Comparison of ENCODE assay signal across 9 mouse cellular contexts in the genomic region with DNA sequence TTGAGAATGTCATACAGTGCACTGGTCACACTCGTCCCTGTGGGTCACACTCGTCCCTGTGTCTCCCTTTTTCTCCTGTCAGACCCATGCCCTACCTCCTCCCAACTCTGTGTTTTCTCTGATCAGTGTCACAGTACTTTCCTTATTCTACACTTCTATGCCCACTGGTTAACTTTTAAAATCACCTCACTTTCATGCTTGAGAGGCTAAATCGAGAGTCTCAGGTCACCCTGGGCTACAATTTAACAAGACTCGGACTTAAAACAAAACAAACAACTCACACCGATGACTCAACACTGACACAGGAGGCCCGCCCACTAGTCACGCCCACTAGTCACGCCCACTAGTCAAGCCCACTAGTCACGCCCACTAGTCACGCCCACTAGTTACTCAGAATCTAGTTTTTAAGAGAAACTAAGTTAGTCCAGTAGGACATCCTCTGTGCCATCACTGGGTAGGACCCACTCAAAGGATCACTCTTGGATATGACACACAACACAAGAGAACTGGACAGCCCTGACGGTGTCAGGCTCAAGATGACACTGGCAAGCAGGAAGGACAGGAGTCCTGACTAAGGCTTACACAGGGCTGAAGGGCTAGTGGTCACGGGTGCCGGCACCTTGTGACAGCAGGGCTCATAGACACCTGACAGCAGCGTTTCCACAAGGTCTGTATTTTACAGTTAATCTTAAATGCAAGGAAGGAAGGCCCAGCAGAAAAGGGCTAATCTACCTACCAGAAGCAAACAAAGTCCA. TPM values are rescaled to one million over a fixed set of nuclear protein-coding genes. Genes with fewer than 3 reads are reported as not detected.
A peak's percentile ranks its signal among the peaks of the same experiment; 100 is the strongest.
DNase-seq lines count a peak whose midpoint lies in the region; ATAC-seq lines count a peak whose summit lies in the region.
"Had no signal": no experiment of that assay in that cellular context is flagged by ENCODE, and none has a peak within 500 bp of the region (broad histone marks: within the 10 kb centered on the region; RNA-seq: fewer than 3 reads in every experiment).

No protein-coding gene starts in this region.

- 58% methylated on average over 14 of the region's 14 CpGs for WGBS in heart, embryonic 12.5 days
- 70% methylated on average over 14 of the region's 14 CpGs for WGBS in embryonic facial prominence, embryonic 14.5 days
- 42% methylated on average over 14 of the region's 14 CpGs for WGBS in liver, embryonic 12.5 days (ENCODE audit: insufficient replicate concordance)
- 67% methylated on average over 14 of the region's 14 CpGs for WGBS in forebrain, embryonic 15.5 days
- WGBS in neural tube, embryonic 15.5 days: 63% methylated on average over 14 of the region's 14 CpGs

- DNase-seq in heart, postnatal 4 days: no peak
- no peak for DNase-seq in embryonic facial prominence, embryonic 14.5 days (ENCODE audit: low spot score)
- DNase-seq in spleen, postnatal 14 days (ENCODE audit: low spot score in 2 of 2): peak; percentile 55 to 66
- no peak for DNase-seq in layer of hippocampus, adult 9-10 months (ENCODE audit: low spot score)

- no peaks in the 10 kb centered on the region for H3K27me3 ChIP-seq in heart, embryonic 12.5 days (replicated peaks)
- H3K27me3 ChIP-seq in embryonic facial prominence, embryonic 14.5 days (replicated peaks; ENCODE audit: control insufficient read depth, insufficient read depth, low read length): no peaks in the 10 kb centered on the region
- no peaks in the 10 kb centered on the region for H3K27me3 ChIP-seq in liver, embryonic 12.5 days (replicated peaks)
- no peaks in the 10 kb centered on the region for H3K27me3 ChIP-seq in forebrain, embryonic 15.5 days
- H3K27me3 ChIP-seq in neural tube, embryonic 15.5 days (replicated peaks): no peaks in the 10 kb centered on the region

- no peak overlapping the region for H3K27ac ChIP-seq in heart, embryonic 12.5 days (ENCODE audit: poor library complexity, severe bottlenecking)
- H3K27ac ChIP-seq in embryonic facial prominence, embryonic 14.5 days (replicated peaks; ENCODE audit: low read depth, low read length): no peak overlapping the region
- H3K27ac ChIP-seq in liver, embryonic 12.5 days: peak overlapping the region; percentile 85
- no peak overlapping the region for H3K27ac ChIP-seq in forebrain, embryonic 15.5 days (replicated peaks)
- no peak overlapping the region for H3K27ac ChIP-seq in neural tube, embryonic 15.5 days (replicated peaks)
- H3K27ac ChIP-seq: macrophage had no signal

- no peak overlapping the region for H3K4me3 ChIP-seq in heart, embryonic 12.5 days
- no peak overlapping the region for H3K4me3 ChIP-seq in embryonic facial prominence, embryonic 14.5 days (ENCODE audit: low read depth, low read length)
- peak overlapping the region; percentile 26; the same call in 1 of the 2 replicates for H3K4me3 ChIP-seq in liver, embryonic 12.5 days
- no peak overlapping the region for H3K4me3 ChIP-seq in forebrain, embryonic 15.5 days
- no peak overlapping the region for H3K4me3 ChIP-seq in neural tube, embryonic 15.5 days (replicated peaks)

- ATAC-seq in heart, embryonic 12.5 days (ENCODE audit: insufficient number of reproducible peaks, low FRiP score): peak; percentile 91
- ATAC-seq in embryonic facial prominence, embryonic 14.5 days (ENCODE audit: low read depth): 0 out of 2 replicates have a peak, but pooled peaks have one; percentile 13
- peak; percentile 81 for ATAC-seq in liver, embryonic 12.5 days
- ATAC-seq in forebrain, embryonic 15.5 days (replicated peaks): no peak
- no peak for ATAC-seq in neural tube, embryonic 15.5 days (ENCODE audit: low FRiP score)

- H3K4me1 ChIP-seq in heart, embryonic 12.5 days (replicated peaks): peaks cover 23% of the 10 kb centered on the region
- no peaks in the 10 kb centered on the region for H3K4me1 ChIP-seq in embryonic facial prominence, embryonic 14.5 days (ENCODE audit: control insufficient read depth, insufficient read depth, low read length)
- peaks cover 73% of the 10 kb centered on the region for H3K4me1 ChIP-seq in liver, embryonic 12.5 days
- H3K4me1 ChIP-seq in forebrain, embryonic 15.5 days: no peaks in the 10 kb centered on the region
- H3K4me1 ChIP-seq in neural tube, embryonic 15.5 days: 0 out of 2 replicates have a peak, but pooled peaks cover 3% of the 10 kb centered on the region

- peaks cover 29% of the 10 kb centered on the region for H3K36me3 ChIP-seq in heart, embryonic 12.5 days
- peaks cover 41% of the 10 kb centered on the region for H3K36me3 ChIP-seq in embryonic facial prominence, embryonic 14.5 days (ENCODE audit: control insufficient read depth, insufficient read depth, low read length)
- H3K36me3 ChIP-seq in liver, embryonic 12.5 days: peaks cover 77% of the 10 kb centered on the region
- H3K36me3 ChIP-seq in forebrain, embryonic 15.5 days: peaks cover 30% of the 10 kb centered on the region; the same call in 1 of the 2 replicates
- H3K36me3 ChIP-seq in neural tube, embryonic 15.5 days: peaks cover 33% of the 10 kb centered on the region

- no peak overlapping the region for H3K4me2 ChIP-seq in heart, embryonic 12.5 days
- no peak overlapping the region for H3K4me2 ChIP-seq in embryonic facial prominence, embryonic 14.5 days (ENCODE audit: low read depth, low read length)
- peak overlapping the region; percentile 58 for H3K4me2 ChIP-seq in liver, embryonic 12.5 days
- H3K4me2 ChIP-seq in forebrain, embryonic 15.5 days (replicated peaks): no peak overlapping the region
- H3K4me2 ChIP-seq in neural tube, embryonic 15.5 days: no peak overlapping the region

- H3K9ac ChIP-seq in heart, embryonic 12.5 days: no peak overlapping the region
- no peak overlapping the region for H3K9ac ChIP-seq in embryonic facial prominence, embryonic 14.5 days (ENCODE audit: low read depth, low read length)
- peak overlapping the region; percentile 33 for H3K9ac ChIP-seq in liver, embryonic 12.5 days
- no peak overlapping the region for H3K9ac ChIP-seq in forebrain, embryonic 15.5 days (replicated peaks)
- no peak overlapping the region for H3K9ac ChIP-seq in neural tube, embryonic 15.5 days (replicated peaks)

- H3K9me3 ChIP-seq in heart, embryonic 12.5 days (replicated peaks): no peaks in the 10 kb centered on the region
- H3K9me3 ChIP-seq in embryonic facial prominence, embryonic 14.5 days (ENCODE audit: control insufficient read depth, low read length): no peaks in the 10 kb centered on the region
- no peaks in the 10 kb centered on the region for H3K9me3 ChIP-seq in liver, embryonic 12.5 days (replicated peaks)
- H3K9me3 ChIP-seq in forebrain, embryonic 15.5 days: no peaks in the 10 kb centered on the region
- H3K9me3 ChIP-seq in neural tube, embryonic 15.5 days (replicated peaks): no peaks in the 10 kb centered on the region

RNA-seq across cellular contexts. Expression of a gene that starts 10.9 kb away (rescaled TPM):
- polyA plus RNA-seq in heart, embryonic 12.5 days (2016; fragmentation: Nextera tagmentation; extraction: Ambion mirVana): 0.12 TPM in 1 of 2 replicates, not detected in the other
- not detected for total RNA-seq in heart, postnatal 4 days (2021)
- 0.14 TPM in 1 of 2 replicates, not detected in the other for polyA plus RNA-seq in embryonic facial prominence, embryonic 14.5 days (2014; fragmentation: Nextera tagmentation; extraction: Ambion mirVana)
- 0.06 and 0.08 TPM in 2 replicates for polyA plus RNA-seq in liver, embryonic 12.5 days (2016; fragmentation: Nextera tagmentation; extraction: Ambion mirVana)
- polyA plus RNA-seq in forebrain, embryonic 15.5 days (2015; fragmentation: Nextera tagmentation; extraction: Ambion mirVana): 0.06 TPM in 1 of 2 replicates, not detected in the other
- 0.08 and 0.23 TPM in 2 replicates for polyA plus RNA-seq in neural tube, embryonic 15.5 days (2015; fragmentation: Nextera tagmentation; extraction: Ambion mirVana)
- polyA plus RNA-seq: macrophage had no signal

RNA-seq across cellular contexts. Expression of a gene that starts 13.8 kb away (rescaled TPM):
- polyA plus RNA-seq in heart, embryonic 12.5 days (2016; fragmentation: Nextera tagmentation; extraction: Ambion mirVana): 15.5 and 20.8 TPM in 2 replicates
- 10 to 100 TPM; 40.4 to 43.9 TPM for total RNA-seq in heart, postnatal 4 days (2021)
- polyA plus RNA-seq in embryonic facial prominence, embryonic 14.5 days (2014; fragmentation: Nextera tagmentation; extraction: Ambion mirVana): 15.5 and 17.0 TPM in 2 replicates
- 56.5 and 59.7 TPM in 2 replicates for polyA plus RNA-seq in liver, embryonic 12.5 days (2016; fragmentation: Nextera tagmentation; extraction: Ambion mirVana)
- 22.2 and 23.5 TPM in 2 replicates for polyA plus RNA-seq in forebrain, embryonic 15.5 days (2015; fragmentation: Nextera tagmentation; extraction: Ambion mirVana)
- 23.5 and 24.2 TPM in 2 replicates for polyA plus RNA-seq in neural tube, embryonic 15.5 days (2015; fragmentation: Nextera tagmentation; extraction: Ambion mirVana)

RNA-seq across cellular contexts. Expression of a gene that starts 46.8 kb away (rescaled TPM):
- not detected in 2 replicates for polyA plus RNA-seq in heart, embryonic 12.5 days (2016; fragmentation: Nextera tagmentation; extraction: Ambion mirVana)
- total RNA-seq in heart, postnatal 4 days (2021): not detected
- polyA plus RNA-seq in embryonic facial prominence, embryonic 14.5 days (2014; fragmentation: Nextera tagmentation; extraction: Ambion mirVana): not detected in 2 replicates
- not detected in 2 replicates for polyA plus RNA-seq in liver, embryonic 12.5 days (2016; fragmentation: Nextera tagmentation; extraction: Ambion mirVana)
- not detected in 2 replicates for polyA plus RNA-seq in forebrain, embryonic 15.5 days (2015; fragmentation: Nextera tagmentation; extraction: Ambion mirVana)
- polyA plus RNA-seq in neural tube, embryonic 15.5 days (2015; fragmentation: Nextera tagmentation; extraction: Ambion mirVana): 1.8 TPM in 1 of 2 replicates, not detected in the other
- polyA plus RNA-seq: macrophage had no signal

RNA-seq across cellular contexts. Expression of a gene that starts 57.7 kb away (rescaled TPM):
- polyA plus RNA-seq in heart, embryonic 12.5 days (2016; fragmentation: Nextera tagmentation; extraction: Ambion mirVana): 17.7 and 19.4 TPM in 2 replicates
- 10 to 100 TPM; 15.3 to 15.8 TPM for total RNA-seq in heart, postnatal 4 days (2021)
- 26.6 and 30.4 TPM in 2 replicates for polyA plus RNA-seq in embryonic facial prominence, embryonic 14.5 days (2014; fragmentation: Nextera tagmentation; extraction: Ambion mirVana)
- 18.5 and 20.0 TPM in 2 replicates for polyA plus RNA-seq in liver, embryonic 12.5 days (2016; fragmentation: Nextera tagmentation; extraction: Ambion mirVana)
- 51.5 and 52.3 TPM in 2 replicates for polyA plus RNA-seq in forebrain, embryonic 15.5 days (2015; fragmentation: Nextera tagmentation; extraction: Ambion mirVana)
- 50.6 and 57.2 TPM in 2 replicates for polyA plus RNA-seq in neural tube, embryonic 15.5 days (2015; fragmentation: Nextera tagmentation; extraction: Ambion mirVana)

RNA-seq across cellular contexts. Expression of a gene that starts 58.1 kb away (rescaled TPM):
- not detected in 2 replicates for polyA plus RNA-seq in heart, embryonic 12.5 days (2016; fragmentation: Nextera tagmentation; extraction: Ambion mirVana)
- under 1 TPM in 1 of 2 experiments, not detected in 1; 0.27 TPM for total RNA-seq in heart, postnatal 4 days (2021)
- not detected in 2 replicates for polyA plus RNA-seq in embryonic facial prominence, embryonic 14.5 days (2014; fragmentation: Nextera tagmentation; extraction: Ambion mirVana)
- not detected in 2 replicates for polyA plus RNA-seq in liver, embryonic 12.5 days (2016; fragmentation: Nextera tagmentation; extraction: Ambion mirVana)
- polyA plus RNA-seq in forebrain, embryonic 15.5 days (2015; fragmentation: Nextera tagmentation; extraction: Ambion mirVana): not detected in 2 replicates
- polyA plus RNA-seq in neural tube, embryonic 15.5 days (2015; fragmentation: Nextera tagmentation; extraction: Ambion mirVana): not detected in 2 replicates
- polyA plus RNA-seq: macrophage had no signal

Comparison
In these comparisons a context has a peak if more than half of its experiments do, and no peak if none do; other contexts are left out.
1. ATAC-seq: peak in heart, embryonic 12.5 days (single experiment), embryonic facial prominence, embryonic 14.5 days (single experiment) and liver, embryonic 12.5 days (single experiment); none in forebrain, embryonic 15.5 days (single experiment) and neural tube, embryonic 15.5 days (single experiment).
2. DNase-seq: peak in spleen, postnatal 14 days (2 of 2); none in heart, postnatal 4 days (single experiment), embryonic facial prominence, embryonic 14.5 days (single experiment) and layer of hippocampus, adult 9-10 months (single experiment).